Mouse (Mus musculus) CD4-positive naive resting alpha-beta T cell, adult 57 days (primary cell): ENCODE data around the gene Hsd3b1. TPM values are rescaled to one million over a fixed set of nuclear protein-coding genes. Genes with fewer than 3 reads are reported as not detected.

Experiments
- total RNA-seq: library from RNA; stranded (reverse); gene quantifications from one replicate; pipeline ENCODE4 v1.2.4, GENCODE M21; 2023

Gene Hsd3b1
- not detected for total RNA-seq

DNA sequence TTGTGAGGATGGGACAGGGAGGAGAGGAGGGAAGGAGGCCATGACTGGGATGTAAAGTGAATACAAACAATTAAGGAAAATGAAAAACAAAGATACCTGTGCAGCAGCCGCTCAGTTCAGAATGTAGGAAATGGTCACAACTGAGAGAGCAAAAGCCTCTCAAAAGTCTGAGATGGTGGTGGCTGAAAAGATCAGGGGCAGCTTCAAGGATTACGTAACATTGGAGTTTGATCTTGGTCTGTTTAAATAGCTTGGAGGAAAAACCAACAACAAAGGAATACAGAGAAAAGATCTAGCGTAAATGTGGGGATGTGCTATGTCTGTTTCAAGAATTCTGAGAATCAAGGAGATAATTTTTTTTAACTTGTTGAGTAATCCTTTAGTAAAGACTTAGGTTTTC lies at the start of gene Hsd3b1:
Hsd3b1 (minus strand) TSS at position 219 of the 400 bp plus-strand sequence.

DNA sequence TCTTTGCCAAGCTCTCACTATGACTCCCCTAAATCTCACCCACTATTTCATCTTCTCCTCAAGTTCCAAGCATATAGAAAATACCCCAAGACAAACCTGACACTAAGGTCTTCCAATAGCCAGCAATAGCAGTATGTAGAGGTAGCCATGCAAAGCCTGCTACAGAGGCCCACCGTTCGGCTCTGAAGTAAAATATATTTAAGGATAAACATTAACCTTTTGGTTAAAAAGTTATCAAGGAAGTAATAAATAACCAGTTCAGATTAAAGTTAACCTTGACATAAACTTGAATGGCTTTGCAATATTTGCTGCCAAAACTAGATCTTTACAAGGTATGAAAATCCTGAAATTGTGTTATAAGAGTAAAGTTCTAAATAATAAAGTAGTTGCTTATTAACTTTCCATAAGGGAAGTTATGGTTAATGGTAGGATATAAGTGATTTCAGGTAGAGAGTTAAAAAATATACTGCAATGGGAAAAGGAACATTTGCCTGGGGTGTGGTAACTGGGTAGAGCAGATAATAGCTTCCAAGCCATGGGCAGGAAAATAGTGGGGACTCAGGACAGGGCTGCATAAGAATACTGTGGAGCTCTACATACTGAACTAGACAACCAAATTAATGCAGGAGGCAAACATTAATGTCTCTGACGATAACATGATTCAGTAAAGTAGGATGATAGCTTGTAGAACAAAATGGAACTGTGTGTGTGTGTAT lies 33.6 kb upstream of the Hsd3b1 start, which contains the start of gene Hao2:
Hao2 (minus strand) TSS at position 183 of the 716 bp plus-strand sequence.

DNA sequence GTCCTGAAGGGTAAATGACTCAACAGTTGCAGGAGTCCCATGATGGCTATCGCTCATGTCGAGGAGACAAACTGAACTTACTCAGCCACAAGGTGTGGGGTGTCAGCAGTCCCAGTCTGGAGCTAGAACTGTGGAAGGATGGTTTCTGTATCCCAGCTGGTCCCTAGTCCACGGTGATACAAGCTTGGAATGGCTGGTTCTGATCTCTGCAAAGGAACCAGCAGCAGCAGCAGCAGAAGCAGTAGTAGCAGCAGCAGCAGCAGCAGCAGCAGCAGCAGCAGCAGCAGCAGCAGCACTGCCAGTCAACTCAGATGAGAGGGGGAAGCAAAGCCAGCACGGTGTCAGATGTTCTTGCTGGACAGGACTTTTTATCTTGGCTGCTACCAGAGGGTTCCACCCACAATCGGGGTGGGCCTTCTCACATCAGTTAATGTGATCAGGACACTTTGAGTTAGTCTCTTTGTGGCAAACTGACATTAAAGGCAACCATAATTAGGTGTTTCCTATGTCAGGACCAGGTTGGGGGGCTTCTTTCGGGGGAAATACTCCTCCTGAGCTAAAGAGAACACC lies 45.4 kb downstream of the Hsd3b1 start, which contains the start of gene Hsd3b6:
Hsd3b6 (minus strand) TSS at position 343 of the 570 bp plus-strand sequence.

Other genes starting within 250 kb of the Hsd3b1 start
- gene Hsd3b5, start 229.5 kb downstream of the Hsd3b1 start, total RNA-seq = not detected
- not detected for gene Hsd3b2, start 135.3 kb downstream of the Hsd3b1 start, total RNA-seq
- gene Hsd3b3, start 96.7 kb downstream of the Hsd3b1 start, total RNA-seq = not detected
- gene Hsd3b6, start 45.4 kb downstream of the Hsd3b1 start, total RNA-seq = not detected
- not detected for gene Hao2, start 33.4 kb upstream of the Hsd3b1 start, total RNA-seq